Mouse (Mus musculus): ENCODE data around the gene Olfr1318.

The Olfr1318 gene

GRCm38 (mm10) chr2:112153898-112154297 lies at the start of gene Olfr1318:
Gene Olfr1318, plus strand, starts transcription at chr2:112154198.
- in situ Hi-C loops (cut with MseI, MboI), result no loop called here

GRCm38 (mm10) chr2:112115340-112115739 lies 38.7 kb upstream of the Olfr1318 start, which contains the start of gene Olfr1315-ps1:
Gene Olfr1315-ps1, minus strand, starts transcription at chr2:112115440.
- in situ Hi-C loops (cut with MseI, MboI), result no loop called here

GRCm38 (mm10) chr2:112134877-112135276 lies 19.1 kb upstream of the Olfr1318 start, which contains the start of gene Olfr1316:
Gene Olfr1316, minus strand, starts transcription at chr2:112134977.
- in situ Hi-C loops (cut with MseI, MboI), result no loop called here

GRCm38 (mm10) chr2:112140029-112140428 lies 14.0 kb upstream of the Olfr1318 start, which contains the start of gene Olfr1317:
Gene Olfr1317, plus strand, starts transcription at chr2:112140329.
- in situ Hi-C loops (cut with MseI, MboI), result no loop called here

GRCm38 (mm10) chr2:112196859-112197258 lies 42.9 kb downstream of the Olfr1318 start:
- in situ Hi-C loops (cut with MseI, MboI), result no loop called here

- in situ Hi-C loops (cut with MseI, MboI), result no loop called here
Measured at GRCm38 (mm10) chr2:112203056-112203455, 49.1 kb downstream of the Olfr1318 start.

All from mouse trophoblast stem cell (cell line).